Mouse (Mus musculus) intestine, postnatal 0 days (tissue): ENCODE data around the gene Btbd35f20. TPM values are rescaled to one million over a fixed set of nuclear protein-coding genes. Genes with fewer than 3 reads are reported as not detected.
"Not testable (repeated sequence)": the region's sequence is repeated elsewhere in the genome, so short reads cannot be mapped to it uniquely, and the experiment has no call there.

ENCODE experiments used
- ATAC-seq: fragments of 200-750 bp; cut with Nextera tagmentation; 2 replicates; pipeline ENCODE4 v1.8.0; 2017; ENCODE audit warnings: mild to moderate bottlenecking, moderate TSS enrichment, moderate library complexity
- H3K27ac ChIP-seq: fragments of 300-500 bp; sonication (generic); 2 replicates; pipeline ENCODE4 v1.5.1; 2014; ENCODE audit warnings: mild to moderate bottlenecking, low read depth, low read length, moderate library complexity
- H3K27me3 ChIP-seq: fragments of 300-500 bp; sonication (generic); replicated peaks from 2 replicates; pipeline ENCODE4 v1.6.1; 2014; ENCODE audit warnings: low read length, mixed read lengths; ENCODE audit not compliant: control insufficient read depth, insufficient read depth
- H3K36me3 ChIP-seq: fragments of 300-500 bp; sonication (generic); 2 replicates; pipeline ENCODE4 v1.6.1; 2014; ENCODE audit warnings: mild to moderate bottlenecking, moderate library complexity; ENCODE audit not compliant: control insufficient read depth, insufficient read depth
- H3K4me1 ChIP-seq: fragments of 300-500 bp; sonication (generic); replicated peaks from 2 replicates; pipeline ENCODE4 v1.6.1; 2014; ENCODE audit warnings: antibody characterized with exemption, low read length, mixed read lengths; ENCODE audit not compliant: control insufficient read depth, insufficient read depth
- H3K4me2 ChIP-seq: fragments of 300-500 bp; sonication (generic); replicated peaks from 2 replicates; pipeline ENCODE4 v1.6.1; 2014; ENCODE audit warnings: low read depth, mild to moderate bottlenecking, moderate library complexity
- H3K4me3 ChIP-seq: fragments of 300-500 bp; sonication (generic); 2 replicates; pipeline ENCODE4 v1.5.1; 2014; ENCODE audit warnings: low read depth, low read length
- H3K9ac ChIP-seq: fragments of 300-500 bp; sonication (generic); 2 replicates; pipeline ENCODE4 v1.6.1; 2014; ENCODE audit warnings: mild to moderate bottlenecking, low read depth, low read length
- H3K9me3 ChIP-seq: fragments of 300-500 bp; sonication (generic); 2 replicates; pipeline ENCODE4 v1.6.1; 2016; ENCODE audit warnings: mixed run types; ENCODE audit not compliant: control insufficient read depth
- WGBS: fragments of 180-500 bp; shearing (Covaris S2); extraction: QIAGEN DNeasy Blood & Tissue Kit; methylation state at CpG from one replicate; pipeline ENCODE4 v1.1.7; 2014; 5-methylcytosine and 5-hydroxymethylcytosine counted together
- polyA plus RNA-seq: library from polyadenylated mRNA; unstranded; fragments of >200 nt; fragmentation: Nextera tagmentation; extraction: Ambion mirVana; gene quantifications from 2 replicates; pipeline ENCODE4 v1.2.1, GENCODE M21; 2015

Btbd35f20 gene
- not detected in 2 replicates for polyA plus RNA-seq

DNA sequence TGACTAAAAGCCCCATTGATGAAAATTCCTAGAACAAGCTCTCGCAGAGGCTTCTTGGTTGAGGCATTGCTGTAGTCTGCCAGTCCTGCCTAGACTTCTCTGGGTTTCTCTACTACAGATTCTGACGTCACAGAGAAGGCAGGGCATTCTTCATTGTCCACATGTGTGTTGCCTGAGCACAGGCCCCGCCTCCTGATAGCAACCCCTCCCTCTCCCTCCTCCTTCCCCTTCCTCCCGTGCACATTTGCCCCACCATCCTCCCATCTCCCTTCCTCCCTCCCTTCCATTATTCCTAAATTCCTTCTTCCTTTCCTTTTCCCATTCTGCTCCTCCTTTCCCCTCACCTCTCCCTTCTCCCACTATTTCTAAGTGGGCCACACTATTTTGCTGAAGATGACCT is at the start of gene Btbd35f20:
TSS of gene Btbd35f20 (minus strand) at position 101 of the 400 bp plus-strand sequence.
- not testable (repeated sequence) for H3K9ac ChIP-seq, H3K9me3 ChIP-seq, H3K4me1 ChIP-seq, H3K36me3 ChIP-seq, H3K4me2 ChIP-seq, H3K27ac ChIP-seq, H3K4me3 ChIP-seq, ATAC-seq, H3K27me3 ChIP-seq
- WGBS: no CpG with 5 or more reads among the region's 4 CpGs

Other genes with a start within 250 kb of the Btbd35f20 start
- gene Btbd35f28, start 94.7 kb downstream of the Btbd35f20 start, polyA plus RNA-seq: not detected in 2 replicates
- gene Btbd35f17, start 79.4 kb upstream of the Btbd35f20 start, polyA plus RNA-seq: not detected in 2 replicates